Mouse (Mus musculus) MEL (cell line): Measurements from ENCODE around the gene Pigt. TPM values are rescaled to one million over a fixed set of nuclear protein-coding genes. Genes with fewer than 3 reads are reported as not detected.

Experiments
- DNase-seq: peaks from one replicate; pipeline ENCODE4 v3.0.0; 2011; ENCODE audit warnings: low read depth, low spot score
- H3K27ac ChIP-seq: 2 replicates; pipeline ENCODE4 v1.5.1; 2012; ENCODE audit warnings: low read depth, mild to moderate bottlenecking, control low read depth, low read length, moderate library complexity; ENCODE audit not compliant: control insufficient read depth
- H3K27me3 ChIP-seq, 2 experiments: fragments of 150-350 bp in 1 of 2; sonication (generic) in 1 of 2; 2 replicates each; pipeline ENCODE4 v1.6.1; 2012; ENCODE audit warnings: low read length in 2 of 2, mild to moderate bottlenecking in 2 of 2, improper control_type of control experiment in 1 of 2, moderate library complexity in 1 of 2; ENCODE audit not compliant: insufficient read depth in 2 of 2, control insufficient read depth in 1 of 2
- H3K36me3 ChIP-seq, 2 experiments: 2 replicates each; pipeline ENCODE4 v1.6.1; 2012 to 2014; ENCODE audit warnings: low read length in 2 of 2, improper control_type of control experiment in 1 of 2, inconsistent platforms in 1 of 2, mild to moderate bottlenecking in 1 of 2; ENCODE audit not compliant: insufficient read depth in 2 of 2, control insufficient read depth in 1 of 2
- H3K4me1 ChIP-seq, 2 experiments: fragments of 150-350 bp in 1 of 2; sonication (generic) in 1 of 2; 2 replicates each; pipeline ENCODE4 v1.6.1; 2012; ENCODE audit warnings: low read length in 2 of 2, improper control_type of control experiment in 1 of 2, mild to moderate bottlenecking in 1 of 2; ENCODE audit not compliant: insufficient read depth in 2 of 2, control insufficient read depth in 1 of 2
- H3K4me3 ChIP-seq, 2 experiments: fragments of 150-350 bp in 1 of 2; sonication (generic) in 1 of 2; 2 replicates each; pipeline ENCODE4 v1.5.1; 2012; ENCODE audit warnings: low read depth in 2 of 2, low read length in 2 of 2, mild to moderate bottlenecking in 2 of 2, moderate library complexity in 2 of 2, control low read depth in 1 of 2, improper control_type of control experiment in 1 of 2; ENCODE audit not compliant: control insufficient read depth in 1 of 2, insufficient read depth in 1 of 2
- H3K79me2 ChIP-seq: 2 replicates; pipeline ENCODE4 v1.6.1; 2012; ENCODE audit warnings: mild to moderate bottlenecking, low read length, moderate library complexity; ENCODE audit not compliant: control insufficient read depth, poor library complexity, insufficient read depth
- H3K9ac ChIP-seq: 2 replicates; pipeline ENCODE4 v1.6.1; 2012; ENCODE audit warnings: low read depth, mild to moderate bottlenecking, control low read depth, low read length, moderate library complexity; ENCODE audit not compliant: control insufficient read depth, poor library complexity, severe bottlenecking
- H3K9me3 ChIP-seq: fragments of 150-350 bp; sonication (generic); replicated peaks from 2 replicates; pipeline ENCODE4 v1.6.1; 2012; ENCODE audit warnings: mild to moderate bottlenecking, low read length, improper control_type of control experiment, moderate library complexity; ENCODE audit not compliant: insufficient read depth
- CHD2 ChIP-seq: IDR thresholded peaks from 2 replicates; pipeline ENCODE4 v1.6.1; 2011; ENCODE audit warnings: low read length, improper control_type of control experiment
- CTCF ChIP-seq, 3 experiments: IDR thresholded peaks in 2 of 3; conservative IDR thresholded peaks in 1 of 3; 2 replicates each; pipeline ENCODE4 v1.5.1; 2011 to 2012; ENCODE audit warnings: low read length in 3 of 3, low read depth in 2 of 3, mild to moderate bottlenecking in 2 of 3, improper control_type of control experiment in 1 of 3, inconsistent platforms in 1 of 3, mixed read lengths in 1 of 3, moderate library complexity in 1 of 3; ENCODE audit not compliant: control insufficient read depth in 1 of 3, insufficient read depth in 1 of 3, poor library complexity in 1 of 3, severe bottlenecking in 1 of 3
- ELF1 ChIP-seq: IDR thresholded peaks from 2 replicates; pipeline ENCODE4 v1.6.1; 2014; ENCODE audit warnings: low read depth, mild to moderate bottlenecking, inconsistent platforms, low read length, improper control_type of control experiment, moderate library complexity
- EP300 ChIP-seq, 2 experiments: IDR thresholded peaks; 2 replicates each; pipeline ENCODE4 v1.6.1; 2011; ENCODE audit warnings: improper control_type of control experiment in 2 of 2, low read length in 2 of 2, low read depth in 1 of 2, mild to moderate bottlenecking in 1 of 2
- ETS1 ChIP-seq: IDR thresholded peaks from 2 replicates; pipeline ENCODE4 v1.6.1; 2012; ENCODE audit warnings: low read depth, mild to moderate bottlenecking, inconsistent platforms, low read length, improper control_type of control experiment, moderate library complexity
- GATA1 ChIP-seq: IDR thresholded peaks from 2 replicates; pipeline ENCODE4 v1.6.1; 2011; ENCODE audit warnings: low read depth, low read length, improper control_type of control experiment
- KAT2A ChIP-seq: conservative IDR thresholded peaks from 2 replicates; pipeline ENCODE4 v1.6.1; 2012; ENCODE audit warnings: low read depth, low read length, improper control_type of control experiment, inconsistent platforms
- MAFK ChIP-seq: IDR thresholded peaks from 2 replicates; pipeline ENCODE4 v1.6.1; 2011; ENCODE audit warnings: low read depth, mild to moderate bottlenecking, low read length, improper control_type of control experiment, borderline replicate concordance
- MAZ ChIP-seq: IDR thresholded peaks from 2 replicates; pipeline ENCODE4 v1.6.1; 2012; ENCODE audit warnings: low read depth, mild to moderate bottlenecking, inconsistent platforms, low read length, improper control_type of control experiment
- MEF2A ChIP-seq: IDR thresholded peaks from 2 replicates; pipeline ENCODE4 v1.6.1; 2014; ENCODE audit warnings: low read depth, mild to moderate bottlenecking, inconsistent platforms, low read length, improper control_type of control experiment; ENCODE audit not compliant: poor library complexity, insufficient replicate concordance, severe bottlenecking; ENCODE audit errors: extremely low read depth
- MYC ChIP-seq: IDR thresholded peaks from 2 replicates; pipeline ENCODE4 v1.6.1; 2011; ENCODE audit warnings: low read depth, mild to moderate bottlenecking, low read length, improper control_type of control experiment, moderate library complexity
- NELFE ChIP-seq: IDR thresholded peaks from 2 replicates; pipeline ENCODE4 v1.6.1; 2011; ENCODE audit warnings: low read depth, low read length, improper control_type of control experiment
- POLR2A ChIP-seq, 2 experiments: IDR thresholded peaks; 2 replicates each; pipeline ENCODE4 v1.6.1; 2011 to 2012; ENCODE audit warnings: low read length in 2 of 2, mild to moderate bottlenecking in 2 of 2, control low read depth in 1 of 2, improper control_type of control experiment in 1 of 2, low read depth in 1 of 2, moderate library complexity in 1 of 2; ENCODE audit not compliant: control insufficient read depth in 1 of 2, insufficient read depth in 1 of 2, poor library complexity in 1 of 2
- POLR2AphosphoS2 ChIP-seq: IDR thresholded peaks from 2 replicates; pipeline ENCODE4 v1.6.1; 2011; ENCODE audit warnings: low read length, improper control_type of control experiment
- RAD21 ChIP-seq: IDR thresholded peaks from 2 replicates; pipeline ENCODE4 v1.6.1; 2011; ENCODE audit warnings: mild to moderate bottlenecking, low read depth, low read length, improper control_type of control experiment
- RCOR1 ChIP-seq: IDR thresholded peaks from 2 replicates; pipeline ENCODE4 v1.6.1; 2012; ENCODE audit warnings: low read depth, mild to moderate bottlenecking, inconsistent platforms, low read length, improper control_type of control experiment
- SIN3A ChIP-seq: IDR thresholded peaks from 2 replicates; pipeline ENCODE4 v1.6.1; 2012; ENCODE audit warnings: low read length, improper control_type of control experiment, inconsistent platforms
- SMC3 ChIP-seq: IDR thresholded peaks from 2 replicates; pipeline ENCODE4 v1.6.1; 2011; ENCODE audit warnings: low read depth, low read length, improper control_type of control experiment
- TAL1 ChIP-seq: IDR thresholded peaks from 2 replicates; pipeline ENCODE4 v1.6.1; 2012; ENCODE audit warnings: mild to moderate bottlenecking, inconsistent platforms, low read length, moderate library complexity, mixed read lengths
- TBP ChIP-seq: IDR thresholded peaks from 2 replicates; pipeline ENCODE4 v1.8.0; 2011; ENCODE audit warnings: low read depth, low read length, improper control_type of control experiment
- TCF12 ChIP-seq: IDR thresholded peaks from 2 replicates; pipeline ENCODE4 v1.6.1; 2014; ENCODE audit warnings: low read depth, mild to moderate bottlenecking, inconsistent platforms, low read length, improper control_type of control experiment, moderate library complexity
- UBTF ChIP-seq: IDR thresholded peaks from 2 replicates; pipeline ENCODE4 v1.6.1; 2012; ENCODE audit warnings: low read depth, mild to moderate bottlenecking, inconsistent platforms, low read length, improper control_type of control experiment, moderate library complexity, borderline replicate concordance; ENCODE audit not compliant: insufficient read depth
- ZKSCAN1 ChIP-seq: IDR thresholded peaks from 2 replicates; pipeline ENCODE4 v1.6.1; 2012; ENCODE audit warnings: low read depth, mild to moderate bottlenecking, inconsistent platforms, low read length, improper control_type of control experiment, moderate library complexity
- polyA plus RNA-seq, 2 experiments: library from polyadenylated mRNA; stranded (reverse) in 1 of 2; unstranded in 1 of 2; fragments of >175 nt in 1 of 2; fragments of >200 nt in 1 of 2; gene quantifications; 2 replicates each; pipeline versions ENCODE4 v1.2.1 to v1.2.4; 2012; ENCODE audit warnings: low replicate concordance in 2 of 2, low read depth in 1 of 2; ENCODE audit not compliant: insufficient read length in 2 of 2, insufficient read depth in 1 of 2, missing spikeins in 1 of 2
- total RNA-seq: library from RNA; depleted of rRNA; stranded (reverse); fragments of 300-350 nt; gene quantifications from 2 replicates; pipeline ENCODE4 v1.2.3, GENCODE M21; 2012

The Pigt gene
- total and polyA plus RNA-seq, 3 experiments = 39.8 to 115 TPM; not detected in 1

GRCm38 (mm10) chr2:164519171-164519526, 21.8 kb downstream of the Pigt start:
- H3K4me3 ChIP-seq = no peak overlapping the region
- H3K9ac ChIP-seq = no peak overlapping the region
- no peak overlapping the region for H3K27ac ChIP-seq
- no peaks in the 10 kb centered on the region for H3K9me3 ChIP-seq
- peaks cover 0 to 12% of the 10 kb centered on the region in 2 experiments; a peak in 2 of 4 replicates for H3K36me3 ChIP-seq
- TF ChIP-seq UBTF (no peak), CHD2 (no peak), MYC (no peak), ZKSCAN1 (no peak), TCF12 (no peak), NELFE (no peak), TAL1 (no peak)
- H3K4me1 ChIP-seq = peaks cover 2 to 16% of the 10 kb centered on the region in 2 experiments
- no peak for DNase-seq
- peaks cover 3% of the 10 kb centered on the region for H3K79me2 ChIP-seq
- no peaks in the 10 kb centered on the region for H3K27me3 ChIP-seq

DNA sequence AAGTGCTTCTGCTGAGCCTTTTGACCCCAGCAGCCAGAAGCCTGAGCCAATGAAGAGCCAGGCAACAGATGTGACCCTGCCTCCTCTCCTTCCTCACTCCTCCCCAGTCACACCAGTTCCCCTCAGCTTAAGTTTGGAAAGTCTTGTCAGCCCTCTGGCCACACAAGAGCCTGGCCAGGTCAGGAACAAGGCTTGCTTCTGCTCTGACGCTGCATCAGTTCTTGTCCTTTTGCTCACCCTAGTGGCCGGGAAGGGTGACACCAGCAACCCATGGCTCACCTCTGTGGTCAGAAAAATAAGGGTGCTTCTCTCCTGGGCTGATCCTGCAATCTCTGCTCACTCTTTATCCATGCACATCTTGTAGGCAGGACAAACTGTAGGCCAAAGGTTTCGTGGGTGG, 23.5 kb downstream of the Pigt start:
- DNase-seq = peak; percentile 65
- H3K9ac ChIP-seq = no peak overlapping the region
- H3K4me3 ChIP-seq = no peak overlapping the region

DNA sequence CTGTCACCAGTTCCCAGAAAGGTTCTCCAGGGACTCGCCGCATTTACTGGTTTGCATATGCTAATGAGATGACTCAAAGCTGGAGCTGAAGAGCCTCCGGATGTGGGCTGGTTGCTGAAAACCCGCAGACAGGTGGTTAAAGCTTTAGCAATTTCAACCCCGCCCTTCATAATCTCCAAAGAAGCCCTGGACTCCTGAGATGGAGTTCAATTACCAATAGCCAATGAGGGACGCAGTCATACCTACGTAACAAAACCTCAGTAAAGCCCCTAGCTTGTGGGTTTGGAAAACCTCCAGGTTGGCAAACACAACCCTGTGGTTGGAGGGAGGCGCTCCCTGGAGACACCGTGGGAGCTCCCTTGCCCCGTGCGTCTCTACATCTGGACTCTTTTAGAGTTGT, 24.5 kb downstream of the Pigt start:
- TF ChIP-seq UBTF (no peak), SIN3A (peak; percentile 43; the same call in 1 of the 2 replicates), POLR2A (IDR thresholded peaks at IDR 0.05; ENCODE audit: control insufficient read depth in 1 of 2, insufficient read depth in 1 of 2, low read depth in 1 of 2, low read length in 2 of 2, poor library complexity in 1 of 2) (peak in 1 of 2 experiments; percentile 43; a peak in 1 of 4 replicates), KAT2A (no peak), GATA1 (peak; percentile 29; the same call in 1 of the 2 replicates), EP300 (IDR thresholded peaks at IDR 0.05; ENCODE audit: low read depth in 1 of 2, low read length in 2 of 2) (peak; percentile 63 to 82), MAZ (0 out of 2 replicates have a peak, but pooled peaks have one; percentile 18), RCOR1 (peak; percentile 87), MEF2A (no peak), TBP (peak; percentile 36; the same call in 1 of the 2 replicates), NELFE (no peak), MYC (peak; percentile 34; the same call in 1 of the 2 replicates), MAFK (peak; percentile 50; the same call in 1 of the 2 replicates), TAL1 (peak; percentile 64), ETS1 (peak; percentile 93), ELF1 (no peak), TCF12 (peak; percentile 37)
- TF ChIP-seq, all 39 proteins: peak for 12
- no peaks in the 10 kb centered on the region for H3K27me3 ChIP-seq
- DNase-seq = peak; percentile 95
- no peaks in the 10 kb centered on the region for H3K9me3 ChIP-seq
- peaks cover 5% of the 10 kb centered on the region for H3K79me2 ChIP-seq
- peak overlapping the region; percentile 46 to 47 for H3K4me3 ChIP-seq
- H3K27ac ChIP-seq = peak overlapping the region; percentile 97
- peaks cover 0 to 12% of the 10 kb centered on the region in 2 experiments; a peak in 2 of 4 replicates for H3K36me3 ChIP-seq
- peaks cover 2 to 16% of the 10 kb centered on the region in 2 experiments for H3K4me1 ChIP-seq
- peak overlapping the region; percentile 76 for H3K9ac ChIP-seq

More for the DNA sequence above, 23.5 kb downstream of the Pigt start:
- peaks cover 5% of the 10 kb centered on the region for H3K79me2 ChIP-seq
- no peaks in the 10 kb centered on the region for H3K9me3 ChIP-seq
- no peak overlapping the region for H3K27ac ChIP-seq
- H3K36me3 ChIP-seq = peaks cover 0 to 12% of the 10 kb centered on the region in 2 experiments; a peak in 2 of 4 replicates
- H3K4me1 ChIP-seq = peaks cover 2 to 16% of the 10 kb centered on the region in 2 experiments
- no peaks in the 10 kb centered on the region for H3K27me3 ChIP-seq
- TF ChIP-seq SMC3 = 0 out of 2 replicates have a peak, but pooled peaks have one; percentile 7
- peak; percentile 59 to 67 (median 62) for TF ChIP-seq CTCF (IDR thresholded peaks at IDR 0.05 in 2 of 3, conservative IDR thresholded peaks at IDR 0.05 in 1 of 3; ENCODE audit: control insufficient read depth in 1 of 3, insufficient read depth in 1 of 3, low read depth in 2 of 3, low read length in 3 of 3, poor library complexity in 1 of 3, severe bottlenecking in 1 of 3)
- no peak for TF ChIP-seq POLR2A (IDR thresholded peaks at IDR 0.05; ENCODE audit: control insufficient read depth in 1 of 2, insufficient read depth in 1 of 2, low read depth in 1 of 2, low read length in 2 of 2, poor library complexity in 1 of 2)
- peak; percentile 58 for TF ChIP-seq RAD21
- TF ChIP-seq POLR2AphosphoS2 = no peak
